Mouse (Mus musculus): ENCODE results near the gene Mapk9.

The Mapk9 gene

GRCm38 (mm10) chr11:49893806-49894205, 47.3 kb downstream of the Mapk9 start:
- DNase-seq (ENCODE audit: low read depth, low spot score), result no peak

GRCm38 (mm10) chr11:49895966-49896590, 49.5 kb downstream of the Mapk9 start:
- no peak for DNase-seq (ENCODE audit: low read depth, low spot score)

GRCm38 (mm10) chr11:49900043-49900442, 53.5 kb downstream of the Mapk9 start:
- no peak for DNase-seq (ENCODE audit: low read depth, low spot score)

GRCm38 (mm10) chr11:49900962-49901658, 54.6 kb downstream of the Mapk9 start:
- DNase-seq (ENCODE audit: low read depth, low spot score), result no peak

GRCm38 (mm10) chr11:49901659-49902458, 55.3 kb downstream of the Mapk9 start, which contains the start of gene Rasgef1c:
TSS of gene Rasgef1c (plus strand) at chr11:49901835.
- DNase-seq (ENCODE audit: low read depth, low spot score), result no peak

- DNase-seq (ENCODE audit: low read depth, low spot score), result peak; percentile 9
Observed at GRCm38 (mm10) chr11:49903333-49903732, 56.8 kb downstream of the Mapk9 start.

- DNase-seq (ENCODE audit: low read depth, low spot score), result no peak
Observed at GRCm38 (mm10) chr11:49918521-49919180, 72.1 kb downstream of the Mapk9 start.

- no peak for DNase-seq (ENCODE audit: low read depth, low spot score)
Observed at GRCm38 (mm10) chr11:49919304-49919703, 72.8 kb downstream of the Mapk9 start.

GRCm38 (mm10) chr11:49923539-49923938, 77.0 kb downstream of the Mapk9 start:
- no peak for DNase-seq (ENCODE audit: low read depth, low spot score)

- DNase-seq (ENCODE audit: low read depth, low spot score), result peak; percentile 3
Observed at GRCm38 (mm10) chr11:49926183-49926582, 79.6 kb downstream of the Mapk9 start.

- no peak for DNase-seq (ENCODE audit: low read depth, low spot score)
Observed at GRCm38 (mm10) chr11:49927169-49927568, 80.6 kb downstream of the Mapk9 start.

GRCm38 (mm10) chr11:49927670-49928069, 81.1 kb downstream of the Mapk9 start:
- DNase-seq (ENCODE audit: low read depth, low spot score), result no peak

GRCm38 (mm10) chr11:49931037-49931625, 84.6 kb downstream of the Mapk9 start:
- DNase-seq (ENCODE audit: low read depth, low spot score), result no peak

GRCm38 (mm10) chr11:49931853-49932252, 85.3 kb downstream of the Mapk9 start:
- DNase-seq (ENCODE audit: low read depth, low spot score), result no peak

GRCm38 (mm10) chr11:49933811-49934210, 87.3 kb downstream of the Mapk9 start:
- no peak for DNase-seq (ENCODE audit: low read depth, low spot score)

GRCm38 (mm10) chr11:49934322-49934721, 87.8 kb downstream of the Mapk9 start:
- DNase-seq (ENCODE audit: low read depth, low spot score), result no peak

Measured in c-Kit-negative CD71-positive TER-119-positive erythroid progenitor cells, embryonic 14.5 days (primary cell).